Mouse (Mus musculus) lung, embryonic 14.5 days (tissue): ENCODE data around the gene Dio2. TPM values are rescaled to one million over a fixed set of nuclear protein-coding genes. Genes with fewer than 3 reads are reported as not detected.
A peak's percentile ranks its signal among the peaks of the same experiment; 100 is the strongest.

Experiments used
- ATAC-seq: fragments of 200-750 bp; cut with Nextera tagmentation; 2 replicates; pipeline ENCODE4 v1.8.0; 2017; ENCODE audit warnings: mild to moderate bottlenecking, moderate TSS enrichment, moderate library complexity; ENCODE audit not compliant: insufficient read depth
- DNase-seq: peaks from one replicate; pipeline ENCODE4 v3.0.0-alpha.2; 2015
- H3K27ac ChIP-seq: fragments of 300-500 bp; sonication (generic); 2 replicates; pipeline ENCODE4 v1.5.1; 2014; ENCODE audit warnings: low read depth, mild to moderate bottlenecking, moderate library complexity
- H3K27me3 ChIP-seq: fragments of 300-500 bp; sonication (generic); 2 replicates; pipeline ENCODE4 v1.6.1; 2014; ENCODE audit warnings: low read length, control low read depth; ENCODE audit not compliant: insufficient read depth
- H3K36me3 ChIP-seq: fragments of 300-500 bp; sonication (generic); 2 replicates; pipeline ENCODE4 v1.6.1; 2014; ENCODE audit warnings: control low read depth; ENCODE audit not compliant: insufficient read depth
- H3K4me1 ChIP-seq: fragments of 300-500 bp; sonication (generic); 2 replicates; pipeline ENCODE4 v1.6.1; 2014; ENCODE audit warnings: antibody characterized with exemption, control low read depth; ENCODE audit not compliant: insufficient read depth
- H3K4me2 ChIP-seq: fragments of 300-500 bp; sonication (generic); 2 replicates; pipeline ENCODE4 v1.6.1; 2014; ENCODE audit warnings: mild to moderate bottlenecking
- H3K4me3 ChIP-seq: fragments of 300-500 bp; sonication (generic); 2 replicates; pipeline ENCODE4 v1.5.1; 2014; ENCODE audit warnings: low read depth, low read length
- H3K9ac ChIP-seq: fragments of 300-500 bp; sonication (generic); 2 replicates; pipeline ENCODE4 v1.6.1; 2014
- H3K9me3 ChIP-seq: fragments of 300-500 bp; sonication (generic); 2 replicates; pipeline ENCODE4 v1.6.1; 2016; ENCODE audit warnings: low read depth, low read length, control low read depth
- CTCF ChIP-seq: IDR thresholded peaks from 2 replicates; pipeline ENCODE4 v1.5.1; 2016; ENCODE audit warnings: antibody characterized with exemption, low read depth
- WGBS: fragments of 180-500 bp; shearing (Covaris S2); extraction: QIAGEN DNeasy Blood & Tissue Kit; methylation state at CpG from one replicate; pipeline ENCODE4 v1.1.7; 2014; 5-methylcytosine and 5-hydroxymethylcytosine counted together
- polyA plus RNA-seq: library from polyadenylated mRNA; unstranded; fragments of >200 nt; fragmentation: Nextera tagmentation; extraction: Ambion mirVana; gene quantifications from 2 replicates; pipeline ENCODE4 v1.2.1, GENCODE M21; 2014

Dio2 gene
- polyA plus RNA-seq, 1 experiment from 2014 or later, result 0.95 TPM

- no peak overlapping the region for H3K27ac ChIP-seq
- no peaks in the 10 kb centered on the region for H3K4me1 ChIP-seq
- H3K9ac ChIP-seq, result no peak overlapping the region
- WGBS, result 56% methylated on average over 5 of the region's 5 CpGs
- no peaks in the 10 kb centered on the region for H3K9me3 ChIP-seq
- TF ChIP-seq CTCF, result no peak
- H3K27me3 ChIP-seq, result no peaks in the 10 kb centered on the region
- ATAC-seq (no peak), DNase-seq (no peak)
- H3K4me2 ChIP-seq, result no peak overlapping the region
- H3K4me3 ChIP-seq, result no peak overlapping the region
- H3K36me3 ChIP-seq, result no peaks in the 10 kb centered on the region
Observed at GRCm38 (mm10) chr12:90734503-90734902, 3.7 kb downstream of the Dio2 start.

DNA sequence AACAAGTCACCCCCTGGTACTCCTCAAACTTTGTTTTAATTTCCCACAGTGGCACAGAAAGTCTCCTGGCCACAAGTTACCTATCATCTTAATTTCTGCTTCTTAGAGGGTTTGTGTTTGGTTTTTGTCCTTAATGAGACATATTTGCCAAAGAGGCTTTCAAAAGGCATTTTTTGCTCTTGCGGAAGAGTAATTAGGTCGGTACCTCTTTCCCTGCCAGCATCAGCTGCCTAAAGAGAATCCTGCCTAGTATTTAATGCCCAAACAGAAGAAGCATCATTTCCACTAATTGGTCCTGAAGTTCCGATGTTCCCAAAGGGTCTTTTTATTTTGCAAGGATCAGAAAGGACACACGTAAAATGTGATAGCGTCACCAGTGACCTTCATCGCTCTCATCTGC, 4.5 kb downstream of the Dio2 start:
- Histone ChIP-seq H3K36me3 (no peaks in the 10 kb centered on the region), H3K9ac (no peak overlapping the region), H3K27ac (no peak overlapping the region), H3K9me3 (no peaks in the 10 kb centered on the region), H3K27me3 (no peaks in the 10 kb centered on the region), H3K4me2 (no peak overlapping the region), H3K4me1 (no peaks in the 10 kb centered on the region), H3K4me3 (no peak overlapping the region)
- WGBS, result 91% methylated on average over 6 of the region's 6 CpGs
- no peak for DNase-seq
- TF ChIP-seq CTCF, result no peak
- ATAC-seq, result no peak

- peak; percentile 78 for TF ChIP-seq CTCF
- WGBS, result 52% methylated on average over 10 of the region's 10 CpGs
- no peak overlapping the region for H3K4me2 ChIP-seq
- no peaks in the 10 kb centered on the region for H3K36me3 ChIP-seq
- ATAC-seq (no peak), DNase-seq (peak; percentile 70)
- H3K4me3 ChIP-seq, result no peak overlapping the region
- H3K4me1 ChIP-seq, result no peaks in the 10 kb centered on the region
- no peaks in the 10 kb centered on the region for H3K9me3 ChIP-seq
- H3K27ac ChIP-seq, result no peak overlapping the region
- H3K9ac ChIP-seq, result no peak overlapping the region
- H3K27me3 ChIP-seq, result no peaks in the 10 kb centered on the region
Observed at GRCm38 (mm10) chr12:90729648-90730047, 8.6 kb downstream of the Dio2 start.

DNA sequence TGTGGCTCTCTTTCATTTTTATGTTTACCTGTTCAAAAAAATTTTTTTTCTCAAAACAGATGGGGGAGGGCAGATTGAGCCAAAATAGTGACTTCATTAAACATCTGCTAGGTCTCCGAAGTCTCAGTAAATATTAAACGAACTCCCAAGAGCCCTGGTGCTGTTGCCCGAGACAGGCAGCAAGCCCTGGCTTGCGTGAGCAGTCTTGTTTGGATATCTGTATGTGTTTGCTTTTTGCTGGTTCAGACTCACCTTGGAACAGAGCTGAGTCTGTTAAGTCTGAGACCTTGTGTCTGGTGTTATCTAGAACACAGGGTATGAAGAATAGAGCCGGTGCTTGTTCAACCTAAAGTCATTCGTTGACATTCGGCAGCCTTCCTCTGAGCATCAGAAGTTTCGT, 13.1 kb downstream of the Dio2 start:
- Histone ChIP-seq H3K9ac (no peak overlapping the region), H3K27ac (no peak overlapping the region), H3K36me3 (no peaks in the 10 kb centered on the region), H3K9me3 (no peaks in the 10 kb centered on the region), H3K4me2 (no peak overlapping the region), H3K4me3 (no peak overlapping the region), H3K4me1 (no peaks in the 10 kb centered on the region), H3K27me3 (no peaks in the 10 kb centered on the region)
- DNase-seq, result no peak
- WGBS, result 57% methylated on average over 8 of the region's 8 CpGs
- TF ChIP-seq CTCF, result no peak
- ATAC-seq, result no peak

- no peak overlapping the region for H3K9ac ChIP-seq
- no peak for TF ChIP-seq CTCF
Observed at GRCm38 (mm10) chr12:90724644-90725043, 13.6 kb downstream of the Dio2 start.

DNA sequence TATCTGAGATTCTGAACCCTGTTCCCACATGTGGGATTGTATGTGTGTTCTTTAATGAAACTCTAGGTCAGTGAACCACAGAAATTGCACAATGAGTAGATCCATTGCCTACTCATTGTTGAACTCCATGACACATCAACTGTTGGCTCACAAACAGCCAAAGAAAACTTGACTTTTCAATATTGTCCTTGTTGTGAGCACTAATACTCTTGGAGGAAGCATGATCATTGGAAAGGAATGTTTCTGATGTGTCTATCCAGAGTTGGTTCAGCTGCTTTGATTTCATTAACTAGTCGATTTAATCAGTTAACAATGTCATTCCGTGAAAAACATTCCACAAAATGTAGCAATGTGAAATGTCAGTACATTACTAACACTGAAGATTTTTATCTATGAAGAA, 44.1 kb downstream of the Dio2 start:
- DNase-seq (no peak), ATAC-seq (no peak)
- no peak overlapping the region for H3K27ac ChIP-seq

More at GRCm38 (mm10) chr12:90724644-90725043, 13.6 kb downstream of the Dio2 start:
- no peaks in the 10 kb centered on the region for H3K27me3 ChIP-seq
- H3K9me3 ChIP-seq, result no peaks in the 10 kb centered on the region
- DNase-seq (no peak), ATAC-seq (no peak)
- 76% methylated on average over 11 of the region's 11 CpGs for WGBS
- H3K27ac ChIP-seq, result no peak overlapping the region
- no peak overlapping the region for H3K4me3 ChIP-seq
- H3K4me2 ChIP-seq, result no peak overlapping the region
- H3K4me1 ChIP-seq, result no peaks in the 10 kb centered on the region
- no peaks in the 10 kb centered on the region for H3K36me3 ChIP-seq

More for the DNA sequence above, 44.1 kb downstream of the Dio2 start:
- WGBS, result 75% methylated on average over 2 of the region's 2 CpGs
- no peaks in the 10 kb centered on the region for H3K27me3 ChIP-seq
- no peak overlapping the region for H3K9ac ChIP-seq
- no peak for TF ChIP-seq CTCF
- no peak overlapping the region for H3K4me2 ChIP-seq
- H3K4me3 ChIP-seq, result no peak overlapping the region
- H3K4me1 ChIP-seq, result no peaks in the 10 kb centered on the region
- no peaks in the 10 kb centered on the region for H3K36me3 ChIP-seq
- no peaks in the 10 kb centered on the region for H3K9me3 ChIP-seq
